Mouse (Mus musculus) olfactory bulb, adult 2 months (tissue): ENCODE measurements at regions not wholly inside any gene's neighbourhood (a gene's known extent, or its start where the extent isn't known, plus 50 kb on each side); places are given as distances from the start of the nearest gene placed in this dataset.

ENCODE experiments used
- CTCF ChIP-seq: fragments of 200-500 bp; IDR thresholded peaks from 2 replicates; pipeline ENCODE4 v1.5.1; 2012; ENCODE audit warnings: low read depth, mild to moderate bottlenecking, low read length, moderate library complexity; ENCODE audit not compliant: insufficient read depth
- POLR2A ChIP-seq: fragments of 200-500 bp; IDR thresholded peaks from 2 replicates; pipeline ENCODE4 v1.6.1; 2012; ENCODE audit warnings: mild to moderate bottlenecking, low read depth, low read length, moderate library complexity; ENCODE audit not compliant: insufficient read depth

GRCm38 (mm10) chr3:130944241-130944640 lies 166.0 kb upstream of the Lef1 start:
- TF ChIP-seq CTCF (no peak), POLR2A (no peak)
